In the genomic region with DNA sequence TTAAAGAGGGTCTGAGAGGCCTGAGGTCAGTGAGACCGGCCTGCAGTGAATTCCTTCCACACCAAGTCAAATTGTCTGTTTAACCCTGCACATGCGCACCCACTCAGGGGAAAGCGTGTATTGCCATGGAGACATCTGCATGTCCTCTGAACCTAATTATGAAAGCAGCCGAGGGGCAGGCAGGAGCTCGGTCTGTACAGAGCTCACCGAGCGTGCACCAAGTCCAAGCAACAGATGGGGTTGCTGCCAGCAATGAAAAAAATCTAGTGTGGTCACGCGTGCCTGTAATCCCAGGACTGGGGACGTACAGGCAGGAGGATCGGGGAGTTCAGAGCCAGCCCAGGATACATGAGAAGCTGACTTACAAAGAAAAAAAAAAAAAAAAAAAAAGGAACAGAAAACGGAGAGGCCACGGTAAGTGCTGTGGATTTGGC, we compare ENCODE assay signal across 8 mouse cellular contexts. TPM values are rescaled to one million over a fixed set of nuclear protein-coding genes. Genes with fewer than 3 reads are reported as not detected.
A peak's percentile ranks its signal among the peaks of the same experiment; 100 is the strongest.
DNase-seq lines count a peak whose midpoint lies in the region; ATAC-seq and TF ChIP-seq lines count a peak whose summit lies in the region.

No protein-coding gene starts in this region.

- H3ac ChIP-seq in myocyte (ENCODE audit: control insufficient read depth, insufficient read length), result no peak overlapping the region

- H3K4me2 ChIP-seq in forebrain, embryonic 11.5 days (ENCODE audit: low read depth, low read length, severe bottlenecking), result peak overlapping the region; percentile 47
- peak overlapping the region; percentile 73 for H3K4me2 ChIP-seq in hindbrain, embryonic 16.5 days (ENCODE audit: low read length)
- H3K4me2 ChIP-seq in myocyte (ENCODE audit: low read depth), result peak overlapping the region; percentile 72

- H3K9ac ChIP-seq in forebrain, embryonic 11.5 days (ENCODE audit: low read length), result peak overlapping the region; percentile 32
- peak overlapping the region; percentile 48 for H3K9ac ChIP-seq in hindbrain, embryonic 16.5 days (ENCODE audit: low read depth, low read length)

- TF ChIP-seq POLR2A in myocyte (IDR thresholded peaks at IDR 0.05; ENCODE audit: insufficient read length, low read depth), result no peak

- peaks cover 4% of the 10 kb centered on the region; the same call in 1 of the 2 replicates for H3K4me1 ChIP-seq in forebrain, embryonic 11.5 days (replicated peaks; ENCODE audit: control insufficient read depth, insufficient read depth, low read length)
- H3K4me1 ChIP-seq in hindbrain, embryonic 16.5 days (ENCODE audit: control insufficient read depth, insufficient read depth, low read depth, low read length), result peaks cover 17% of the 10 kb centered on the region

- no peaks in the 10 kb centered on the region for H3K79me2 ChIP-seq in myocyte (ENCODE audit: control insufficient read depth, insufficient read depth)

- 0 out of 2 replicates have a peak overlapping the region, but pooled peaks have one; percentile 9 for H3K4me3 ChIP-seq in forebrain, embryonic 11.5 days (ENCODE audit: low read depth, low read length)
- peak overlapping the region; percentile 36 for H3K4me3 ChIP-seq in hindbrain, embryonic 16.5 days (ENCODE audit: low read length)
- no peak overlapping the region for H3K4me3 ChIP-seq in myocyte

- H3K27me3 ChIP-seq in forebrain, embryonic 11.5 days (ENCODE audit: control insufficient read depth, insufficient read depth, low read length), result no peaks in the 10 kb centered on the region
- no peaks in the 10 kb centered on the region for H3K27me3 ChIP-seq in hindbrain, embryonic 16.5 days (replicated peaks; ENCODE audit: control insufficient read depth, insufficient read depth, low read length)
- H3K27me3 ChIP-seq in myocyte (ENCODE audit: control insufficient read depth, insufficient read depth, insufficient read length), result no peaks in the 10 kb centered on the region

- H3K9me3 ChIP-seq in forebrain, embryonic 11.5 days (ENCODE audit: control insufficient read depth, low read length), result no peaks in the 10 kb centered on the region
- H3K9me3 ChIP-seq in hindbrain, embryonic 16.5 days (ENCODE audit: control insufficient read depth, low read length), result no peaks in the 10 kb centered on the region

- 21% methylated on average over 13 of the region's 13 CpGs for WGBS in forebrain, embryonic 11.5 days
- WGBS in hindbrain, embryonic 16.5 days, result 4% methylated on average over 13 of the region's 13 CpGs

- intact Hi-C loops in left cerebral cortex, postnatal 14 days (cut with DNase I), result loop anchor here (2.0 to 10.0 kb wide), 2 partner anchors 204 to 438 kb away; no protein-coding TSS in a partner anchor

- H3K36me3 ChIP-seq in forebrain, embryonic 11.5 days (ENCODE audit: control insufficient read depth, insufficient read depth, low read length), result no peaks in the 10 kb centered on the region; the same call in 1 of the 2 replicates
- H3K36me3 ChIP-seq in hindbrain, embryonic 16.5 days (ENCODE audit: control insufficient read depth, insufficient read depth, low read length), result peaks cover 7% of the 10 kb centered on the region; the same call in 1 of the 2 replicates
- H3K36me3 ChIP-seq in myocyte (ENCODE audit: control insufficient read depth, insufficient read depth), result no peaks in the 10 kb centered on the region

- DNase-seq in right cerebral cortex, postnatal 4 days, result peak; percentile 30
- no peak for DNase-seq in right cerebral cortex, adult 18-20 months
- DNase-seq in forebrain, embryonic 11.5 days (ENCODE audit: low spot score), result peak; percentile 64
- DNase-seq in left cerebral cortex, postnatal 14 days (ENCODE audit: low spot score in 2 of 2), result peak; percentile 25 to 35
- no peak for DNase-seq in c-Kit-positive CD71-positive TER-119-positive erythroid progenitor cells, embryonic 14.5 days (ENCODE audit: low spot score)

- peak overlapping the region; percentile 46; the same call in 1 of the 2 replicates for H3K27ac ChIP-seq in forebrain, embryonic 11.5 days (ENCODE audit: low read depth, low read length)
- H3K27ac ChIP-seq in hindbrain, embryonic 16.5 days (ENCODE audit: low read depth, low read length), result peak overlapping the region; percentile 79

- peak; percentile 79 for ATAC-seq in forebrain, embryonic 11.5 days (replicated peaks; ENCODE audit: low FRiP score)
- peak; percentile 85 for ATAC-seq in hindbrain, embryonic 16.5 days
- ATAC-seq in erythroid progenitor cell, adult 5-6 weeks (replicated peaks; ENCODE audit: low FRiP score, poor library complexity, severe bottlenecking), result no peak

TF ChIP-seq in myocyte, 11 proteins besides CTCF, POLR2A, EP300 and RAD21:
- TF ChIP-seq USF1 (IDR thresholded peaks at IDR 0.05; ENCODE audit: low read depth), result peak; percentile 55
- TF ChIP-seq POLR2AphosphoS2 (IDR thresholded peaks at IDR 0.05; ENCODE audit: insufficient read length, low read depth), result no peak

RNA-seq across cellular contexts. Expression of a gene that starts 32.7 kb away (rescaled TPM):
- polyA plus RNA-seq in forebrain, embryonic 11.5 days (2014; fragmentation: Nextera tagmentation; extraction: Ambion mirVana), result 0.87 and 1.1 TPM in 2 replicates
- 3.0 and 3.9 TPM in 2 replicates for polyA plus RNA-seq in hindbrain, embryonic 16.5 days (2015; fragmentation: Nextera tagmentation; extraction: Ambion mirVana)
- total RNA-seq in left cerebral cortex, postnatal 14 days (2021), result 10 to 100 TPM; 14.2 to 14.6 TPM
- 1.5 TPM for polyA plus RNA-seq in myocyte (2012; fragmentation: generic; extraction: Trizol)
- total RNA-seq in erythroid progenitor cell, adult 5-6 weeks (2015; ENCODE audit: low replicate concordance), result 5.8 and 6.7 TPM in 2 replicates
- total RNA-seq in erythroid progenitor cell, adult 5-6 weeks (2017; ENCODE audit: low replicate concordance), result 10.5 and 13.7 TPM in 2 replicates

RNA-seq across cellular contexts. Expression of a gene that starts 35.7 kb away (rescaled TPM):
- 31.2 and 33.8 TPM in 2 replicates for polyA plus RNA-seq in forebrain, embryonic 11.5 days (2014; fragmentation: Nextera tagmentation; extraction: Ambion mirVana)
- polyA plus RNA-seq in hindbrain, embryonic 16.5 days (2015; fragmentation: Nextera tagmentation; extraction: Ambion mirVana), result 36.1 and 41.3 TPM in 2 replicates
- total RNA-seq in left cerebral cortex, postnatal 14 days (2021), result 10 to 100 TPM; 27.5 to 28.0 TPM
- 2.2 TPM for polyA plus RNA-seq in myocyte (2012; fragmentation: generic; extraction: Trizol)
- 17.3 and 19.7 TPM in 2 replicates for total RNA-seq in erythroid progenitor cell, adult 5-6 weeks (2015; ENCODE audit: low replicate concordance)
- 7.2 and 11.9 TPM in 2 replicates for total RNA-seq in erythroid progenitor cell, adult 5-6 weeks (2017; ENCODE audit: low replicate concordance)

RNA-seq across cellular contexts. Expression of a gene that starts 57.5 kb away (rescaled TPM):
- polyA plus RNA-seq in forebrain, embryonic 11.5 days (2014; fragmentation: Nextera tagmentation; extraction: Ambion mirVana), result 26.2 and 27.3 TPM in 2 replicates
- polyA plus RNA-seq in hindbrain, embryonic 16.5 days (2015; fragmentation: Nextera tagmentation; extraction: Ambion mirVana), result 12.6 and 15.1 TPM in 2 replicates
- 10 to 100 TPM; 45.1 to 49.4 TPM for total RNA-seq in left cerebral cortex, postnatal 14 days (2021)
- polyA plus RNA-seq in myocyte (2012; fragmentation: generic; extraction: Trizol), result 27.7 TPM
- 62.7 and 90.5 TPM in 2 replicates for total RNA-seq in erythroid progenitor cell, adult 5-6 weeks (2015; ENCODE audit: low replicate concordance)
- total RNA-seq in erythroid progenitor cell, adult 5-6 weeks (2017; ENCODE audit: low replicate concordance), result 107 and 117 TPM in 2 replicates

Comparison
In these comparisons a context has a peak if more than half of its experiments do, and no peak if none do; other contexts are left out.
1. DNase-seq: peak in right cerebral cortex, postnatal 4 days (single experiment), forebrain, embryonic 11.5 days (single experiment) and left cerebral cortex, postnatal 14 days (2 of 2); none in right cerebral cortex, adult 18-20 months (single experiment) and c-Kit-positive CD71-positive TER-119-positive erythroid progenitor cells, embryonic 14.5 days (single experiment).
2. RNA of a gene that starts 35.7 kb away (polyA plus RNA-seq): 36.1 to 41.3 TPM in hindbrain, embryonic 16.5 days and 31.2 to 33.8 TPM in forebrain, embryonic 11.5 days; 2.2 TPM in myocyte (single experiment); every median in the first group is over 10 times any median in the second.
3. Peak in every context shown above with its lines, with median percentiles within 50 percentile points of each other: H3K4me2 ChIP-seq.